Mouse (Mus musculus): ENCODE measurements around the gene Olfm2.

The Olfm2 gene

DNA sequence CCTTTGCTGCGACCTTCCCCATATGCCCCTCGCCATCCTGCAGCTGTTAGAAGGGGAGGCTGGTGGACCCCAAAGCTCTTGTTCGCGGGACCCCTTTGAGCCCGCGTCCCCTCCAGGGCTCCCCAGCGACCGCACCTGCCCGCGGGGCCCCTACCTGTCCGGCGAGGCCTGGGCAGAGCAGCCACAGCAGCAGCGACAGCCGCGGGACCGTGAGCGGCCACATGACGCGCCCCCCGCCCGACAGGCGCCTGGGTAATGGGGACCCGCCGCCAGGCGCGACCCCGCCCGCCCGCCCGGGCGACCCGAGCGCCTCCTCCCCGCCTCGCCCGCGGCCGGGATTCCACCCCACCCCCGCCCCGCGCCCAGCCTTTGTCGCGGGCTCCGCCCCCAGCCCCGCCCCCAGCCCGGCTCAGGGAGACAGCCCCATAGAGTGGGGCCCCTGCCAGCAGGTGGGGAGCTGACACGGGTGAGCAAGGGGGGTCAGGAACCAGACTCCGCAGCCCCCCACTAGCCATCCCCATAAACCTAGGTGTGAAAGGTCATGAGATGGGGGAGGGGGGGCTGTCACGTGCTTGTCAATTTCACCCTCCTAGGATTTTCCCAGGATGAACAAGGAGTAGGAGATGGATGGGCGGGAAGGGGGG lies at the start of gene Olfm2:
Gene Olfm2, minus strand, starts transcription at position 333 of the 644 bp plus-strand sequence.
- DNase-seq (ENCODE audit: low spot score), result no peak

DNA sequence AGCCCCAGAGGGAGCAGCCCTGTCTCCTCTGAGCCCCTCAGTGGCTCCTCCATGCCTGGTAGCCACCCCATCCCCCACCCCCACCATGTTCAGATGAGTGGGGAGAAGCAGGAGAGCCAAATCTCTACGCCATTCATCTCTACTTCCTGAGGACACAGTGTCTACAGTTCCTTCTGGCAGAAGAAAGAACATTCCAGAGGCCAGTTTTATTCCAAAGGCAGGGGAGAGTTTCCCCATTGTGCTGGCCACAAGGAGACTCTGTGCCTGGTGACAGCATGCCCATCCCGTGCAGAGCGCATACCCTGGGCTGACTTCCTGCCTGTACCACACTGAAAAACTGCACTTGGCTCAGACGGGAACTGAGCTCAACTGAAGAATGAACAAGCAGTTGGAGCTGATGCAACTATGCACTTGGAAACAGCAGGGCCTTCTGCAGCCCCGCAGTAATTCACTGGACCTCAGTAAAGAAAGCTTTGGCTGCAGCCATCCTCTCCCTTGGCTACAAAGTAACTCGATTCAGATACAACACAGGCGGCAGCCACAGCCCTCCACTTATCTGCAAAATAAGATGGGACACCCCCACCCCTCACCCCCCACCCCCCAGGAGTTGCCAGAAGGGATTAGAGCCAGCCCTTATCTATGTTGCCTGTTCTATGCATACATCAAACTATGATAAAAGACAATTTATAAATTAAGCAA lies 48.1 kb upstream of the Olfm2 start:
- DNase-seq (ENCODE audit: low spot score), result no peak

DNA sequence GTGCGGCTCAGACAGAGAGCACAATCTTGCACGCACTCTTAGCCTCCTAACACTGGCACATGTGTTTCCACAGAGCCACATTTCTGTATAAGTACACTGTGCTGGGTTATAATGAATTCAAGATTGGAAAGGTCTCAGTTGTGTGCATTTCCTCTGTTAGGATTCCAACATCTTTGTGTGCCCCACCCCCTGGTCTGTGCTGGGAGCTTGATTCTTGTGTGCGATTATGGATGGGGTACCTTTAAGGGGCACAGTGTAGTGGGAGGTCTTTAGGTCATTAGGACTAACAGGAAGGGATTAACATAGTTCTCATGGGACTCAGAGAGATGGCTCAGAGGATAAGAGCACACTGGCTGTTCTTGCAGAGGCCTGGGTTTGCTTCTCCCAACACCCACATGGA lies 44.2 kb upstream of the Olfm2 start:
- DNase-seq (ENCODE audit: low spot score), result no peak

DNA sequence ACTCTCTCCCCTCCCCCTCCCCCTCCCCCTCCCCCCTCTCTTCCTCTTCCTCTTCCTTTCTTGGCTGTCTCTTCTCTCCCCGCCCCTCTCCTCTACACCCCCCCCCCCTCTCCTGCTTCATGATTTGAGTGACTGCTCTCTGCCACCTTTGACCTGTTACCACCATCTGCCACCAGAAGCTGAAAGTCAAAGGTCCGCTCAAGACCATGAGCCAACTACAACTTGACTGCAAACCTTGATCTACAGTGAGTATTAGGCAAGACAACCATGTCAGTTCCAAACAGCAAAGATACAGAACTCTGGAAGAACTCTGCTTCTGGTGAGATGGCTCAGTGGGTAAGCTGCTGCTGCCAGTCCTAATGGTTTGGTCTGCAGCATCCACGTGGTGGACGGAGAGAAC lies 43.5 kb upstream of the Olfm2 start:
- DNase-seq (ENCODE audit: low spot score), result no peak

DNA sequence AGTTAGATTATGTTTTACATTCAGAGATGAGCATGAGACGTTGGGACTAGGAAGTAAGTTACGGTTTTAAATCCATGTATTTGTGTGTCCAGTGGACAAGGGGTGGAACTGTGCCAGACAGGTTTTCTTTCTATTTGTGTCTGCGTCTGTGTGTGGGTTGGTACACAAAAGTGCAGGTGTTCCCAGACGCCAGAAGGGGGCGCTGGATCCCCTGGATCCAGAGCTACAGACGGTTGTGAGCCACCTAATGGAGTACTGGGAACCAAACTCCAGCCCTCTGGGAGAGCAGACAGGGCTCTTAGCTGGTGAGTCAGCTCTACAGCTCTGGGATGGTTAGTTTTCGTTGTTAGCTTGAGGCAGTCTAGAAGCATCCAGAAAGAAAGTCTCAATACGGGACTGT lies 41.8 kb upstream of the Olfm2 start:
- no peak for DNase-seq (ENCODE audit: low spot score)

DNA sequence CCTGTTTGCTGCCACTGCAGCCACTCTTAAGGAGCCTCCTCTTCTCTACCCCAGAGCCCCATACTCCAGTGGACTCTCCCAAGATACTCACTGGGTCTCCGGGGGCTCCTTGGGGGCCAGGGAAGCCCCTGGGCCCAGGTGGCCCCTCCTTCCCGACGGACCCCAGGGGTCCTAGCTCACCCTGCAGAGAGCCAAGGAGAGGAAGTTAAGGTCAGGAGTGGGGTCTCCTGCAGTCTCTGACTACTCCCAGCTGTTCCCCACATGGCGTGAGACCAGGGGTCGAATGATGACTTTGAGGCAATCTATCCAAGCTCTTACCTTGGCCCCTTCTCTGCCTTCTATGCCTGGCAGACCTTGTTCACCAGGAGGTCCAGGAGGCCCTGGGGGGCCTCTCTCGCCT lies 38.9 kb upstream of the Olfm2 start:
- DNase-seq (ENCODE audit: low spot score), result no peak

DNA sequence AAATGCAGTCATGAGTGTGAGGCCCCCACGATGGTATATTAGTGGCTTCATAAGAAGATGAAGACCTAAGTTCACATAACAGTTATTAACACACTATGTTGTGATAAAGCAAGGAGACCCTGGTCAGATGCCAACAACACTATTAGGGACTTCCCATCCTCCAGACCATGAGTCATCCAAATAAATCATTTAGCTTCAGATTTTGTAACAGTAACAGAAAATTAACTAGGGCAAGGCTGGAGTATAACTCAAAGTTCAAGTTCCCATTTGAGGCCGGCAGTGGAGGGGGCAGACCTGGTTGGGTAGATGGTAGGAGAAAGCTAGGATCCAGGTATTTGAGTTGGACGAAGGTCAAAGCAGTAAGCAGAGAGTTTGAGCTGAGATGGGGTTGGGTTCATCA lies 35.1 kb upstream of the Olfm2 start:
- no peak for DNase-seq (ENCODE audit: low spot score)

DNA sequence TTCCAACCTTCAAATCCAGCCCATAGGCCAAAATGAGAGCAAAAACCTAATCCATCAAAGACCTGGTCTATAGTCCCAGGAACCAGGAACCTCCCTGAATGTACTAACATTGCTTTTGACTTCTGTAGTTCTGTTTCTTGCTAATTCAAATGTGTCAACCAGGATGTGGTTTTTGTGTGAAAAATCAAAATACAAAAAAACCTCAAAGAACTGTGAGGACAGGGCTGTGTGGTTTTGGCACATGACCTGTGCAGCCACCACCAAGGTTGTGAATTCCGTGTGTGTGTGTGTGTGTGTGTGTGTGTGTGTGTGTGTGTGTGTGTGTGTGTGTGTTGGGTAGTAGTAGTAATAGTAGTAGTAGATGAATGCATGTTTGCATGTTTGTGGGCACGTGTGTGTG lies 19.1 kb upstream of the Olfm2 start:
- no peak for DNase-seq (ENCODE audit: low spot score)

DNA sequence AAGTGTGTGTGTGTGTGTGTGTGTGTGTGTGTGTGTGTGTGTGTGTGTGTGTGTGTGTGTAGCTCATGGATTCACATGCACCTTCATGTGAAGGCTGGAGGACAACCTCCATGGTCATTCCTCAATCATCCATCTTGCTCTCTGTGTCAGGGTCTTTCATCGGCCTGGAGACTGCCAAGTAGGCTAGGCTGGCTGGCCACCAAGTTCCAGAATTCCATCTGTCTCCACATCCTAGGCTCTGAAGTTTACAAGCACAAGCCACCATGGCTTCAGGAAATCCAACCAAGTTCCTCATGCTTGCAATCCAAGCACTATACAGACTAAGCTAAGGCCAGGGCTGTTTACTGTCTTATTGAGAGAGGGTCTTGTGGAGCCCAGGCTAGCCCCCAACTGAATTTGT lies 16.9 kb upstream of the Olfm2 start:
- no peak for DNase-seq (ENCODE audit: low spot score)

DNA sequence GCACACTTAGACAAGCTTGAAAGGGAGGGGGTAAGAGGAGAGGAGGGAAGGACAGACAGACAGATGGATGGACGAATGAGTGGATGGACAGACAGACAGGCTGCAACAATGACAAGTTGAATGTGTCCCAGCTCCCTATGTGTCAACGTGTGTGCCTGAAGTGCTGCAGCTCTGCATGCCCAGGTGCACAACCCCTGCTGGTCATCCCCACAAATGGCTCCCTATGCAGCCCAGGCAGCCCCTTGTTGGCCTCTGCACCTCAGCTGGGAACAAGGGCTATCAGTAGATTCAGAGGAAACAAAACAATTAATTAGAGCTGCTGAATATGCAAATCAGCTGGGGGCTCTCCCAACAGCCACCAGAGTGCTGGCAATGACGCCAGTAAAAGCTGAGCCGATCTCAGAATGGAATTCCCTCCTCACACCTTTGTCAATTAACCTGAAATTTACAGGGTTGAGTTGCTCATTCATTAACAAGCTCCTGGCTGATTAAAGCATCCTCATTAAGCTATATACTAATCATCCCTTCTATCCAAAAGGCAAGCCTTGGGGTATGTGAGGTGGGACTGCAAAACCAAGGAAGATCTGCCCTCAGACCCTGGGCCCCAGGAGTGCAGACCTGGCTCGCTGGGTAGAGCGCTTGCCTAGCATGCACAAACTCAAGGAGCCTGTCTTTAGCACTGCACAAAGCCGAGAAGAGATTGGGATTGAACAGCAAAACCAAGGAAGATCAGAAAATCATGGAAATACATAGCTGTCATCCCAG lies 16.2 kb upstream of the Olfm2 start:
- DNase-seq (ENCODE audit: low spot score), result no peak

DNA sequence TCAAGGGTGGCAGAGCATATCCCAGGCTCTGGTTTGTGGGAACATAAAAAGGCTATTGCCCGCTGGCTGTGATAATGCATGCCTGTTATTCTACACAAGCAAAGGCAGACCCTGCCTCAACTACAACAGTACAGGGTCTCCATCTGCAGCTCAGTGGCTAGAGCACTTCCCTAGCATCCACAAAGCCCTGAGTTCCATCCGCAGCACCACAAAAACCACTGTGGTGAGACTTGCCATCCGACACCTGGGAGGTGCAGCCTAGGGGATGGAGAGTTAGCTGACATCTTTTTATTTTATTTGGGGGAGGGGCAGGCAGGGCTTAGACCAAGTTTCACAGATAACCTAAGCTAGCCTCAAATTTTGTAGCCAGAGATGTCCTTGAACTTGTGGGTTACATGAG lies 15.2 kb upstream of the Olfm2 start:
- no peak for DNase-seq (ENCODE audit: low spot score)

DNA sequence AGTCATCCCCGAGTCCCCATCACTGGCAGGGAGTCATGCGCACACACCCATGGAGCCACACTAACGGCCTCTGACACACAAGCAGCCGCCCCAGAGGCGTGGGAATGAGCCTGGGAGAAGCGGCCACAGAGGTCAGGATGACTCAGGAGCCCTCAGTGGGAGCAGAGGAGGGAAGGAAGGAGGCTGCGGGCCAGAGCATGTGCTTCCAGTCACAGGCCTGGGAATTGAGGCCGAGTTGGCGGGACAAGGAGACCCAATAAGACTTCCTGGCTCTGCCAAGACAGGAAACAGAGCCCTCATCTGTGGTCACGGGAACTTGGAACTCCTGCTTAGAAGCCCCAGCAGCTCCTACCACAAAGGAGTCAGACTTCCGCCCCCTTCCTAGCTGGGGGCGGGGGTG lies 14.7 kb upstream of the Olfm2 start:
- no peak for DNase-seq (ENCODE audit: low spot score)

DNA sequence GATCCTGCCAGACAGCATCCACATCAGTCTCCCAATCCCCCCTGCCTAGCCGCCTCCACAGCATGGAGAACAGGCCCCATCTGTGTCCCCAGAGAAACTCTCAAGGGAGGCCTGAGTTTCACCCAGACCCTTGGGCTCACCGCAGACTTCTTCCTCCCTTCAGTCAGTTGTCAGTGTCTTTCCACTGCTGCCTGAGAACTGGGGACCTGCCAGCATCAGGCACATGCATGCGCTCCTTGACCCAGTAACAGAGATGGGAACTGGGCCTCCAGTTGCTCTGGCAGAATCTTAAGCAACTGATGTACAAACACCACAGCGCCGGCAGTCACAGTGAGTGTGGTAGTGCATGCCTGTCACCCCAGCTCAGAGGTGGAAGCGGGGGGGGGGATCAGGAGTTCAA lies 12.7 kb upstream of the Olfm2 start:
- DNase-seq (ENCODE audit: low spot score), result no peak

DNA sequence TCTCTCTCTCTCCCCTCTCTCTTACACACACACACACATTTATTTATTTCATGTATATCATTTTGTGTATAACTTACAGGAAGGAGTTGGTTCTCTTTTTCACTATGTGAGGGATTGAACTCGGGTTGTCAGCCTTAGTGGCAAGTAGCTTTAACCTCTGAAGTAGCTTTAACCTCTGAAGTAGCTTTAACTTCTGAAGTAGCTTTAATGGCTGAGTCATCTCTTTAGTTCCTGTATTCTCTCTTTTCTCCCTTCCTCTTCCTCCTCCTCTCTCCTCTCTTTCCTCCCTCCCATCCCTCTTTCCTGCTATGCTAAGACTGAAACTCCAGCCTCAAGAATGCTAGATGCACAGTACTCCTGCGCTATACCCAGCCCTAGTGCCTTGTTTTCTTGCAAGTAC lies 12.1 kb upstream of the Olfm2 start:
- DNase-seq (ENCODE audit: low spot score), result no peak

DNA sequence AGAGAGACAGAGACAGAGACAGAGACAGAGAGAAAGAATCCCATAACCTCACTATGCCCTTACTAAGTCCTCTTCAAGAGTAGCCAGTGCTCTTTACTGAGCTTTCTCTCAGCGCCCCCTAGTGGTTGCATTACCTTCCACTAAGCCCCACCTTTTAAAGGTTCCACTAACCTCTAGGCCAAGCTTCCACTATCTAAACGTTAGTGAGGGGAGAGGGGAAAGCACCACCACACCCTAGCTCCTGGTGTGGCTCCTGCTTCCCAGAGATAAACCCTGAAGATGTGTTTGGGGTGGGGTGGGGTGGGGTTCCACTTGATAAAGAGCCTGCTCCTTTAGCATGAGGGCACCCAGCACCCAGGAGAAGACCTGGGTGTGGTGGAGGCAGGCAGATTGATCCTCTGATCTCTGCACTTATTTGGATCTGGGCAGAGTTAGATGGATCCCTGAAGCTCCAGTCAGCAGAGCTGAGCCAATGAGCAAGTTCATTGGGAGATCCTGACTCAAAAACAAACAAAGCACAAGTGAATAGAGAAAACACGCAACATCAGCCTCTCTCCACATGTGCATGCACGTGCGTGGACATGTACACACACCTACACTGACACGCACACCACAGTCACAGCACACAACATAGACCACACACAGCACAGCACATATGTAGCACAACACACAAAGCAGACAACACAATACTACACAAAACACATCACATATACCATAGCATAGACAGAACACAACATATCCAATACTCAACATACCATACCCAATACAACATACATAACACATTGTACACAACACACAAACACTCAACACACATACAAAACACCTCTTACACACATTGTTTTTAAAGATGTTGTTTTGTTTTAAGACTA lies 11.2 kb upstream of the Olfm2 start:
- DNase-seq (ENCODE audit: low spot score), result peak; percentile 93

DNA sequence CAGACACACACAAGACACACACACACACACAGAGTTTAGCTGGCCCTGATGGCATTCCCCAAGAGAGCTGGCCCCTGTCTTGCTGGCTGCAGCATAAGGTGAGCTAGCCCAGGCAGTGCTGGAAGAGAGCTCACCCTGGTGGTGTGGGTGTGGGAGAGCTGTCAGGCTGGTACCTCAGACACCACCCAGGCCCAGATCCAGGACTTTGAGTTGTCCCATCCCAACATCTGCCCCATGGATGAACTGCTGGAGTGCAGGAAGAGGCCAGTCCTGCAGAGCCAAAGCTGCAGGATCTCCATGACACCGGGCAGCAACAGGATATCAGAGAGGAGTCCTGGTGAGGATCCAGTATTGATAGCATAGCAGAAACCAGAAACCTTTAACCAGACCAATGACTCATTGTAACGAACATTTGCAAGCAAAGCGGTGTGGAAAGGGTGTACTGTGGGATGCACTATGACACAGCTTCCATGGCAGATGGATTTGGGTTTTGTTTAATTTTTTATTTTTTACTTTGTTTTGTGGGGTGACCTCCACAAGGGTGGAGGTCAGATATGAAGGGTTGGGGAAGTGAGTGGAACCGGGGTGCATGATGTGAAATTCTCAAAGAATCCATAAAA lies 10.0 kb upstream of the Olfm2 start:
- no peak for DNase-seq (ENCODE audit: low spot score)

DNA sequence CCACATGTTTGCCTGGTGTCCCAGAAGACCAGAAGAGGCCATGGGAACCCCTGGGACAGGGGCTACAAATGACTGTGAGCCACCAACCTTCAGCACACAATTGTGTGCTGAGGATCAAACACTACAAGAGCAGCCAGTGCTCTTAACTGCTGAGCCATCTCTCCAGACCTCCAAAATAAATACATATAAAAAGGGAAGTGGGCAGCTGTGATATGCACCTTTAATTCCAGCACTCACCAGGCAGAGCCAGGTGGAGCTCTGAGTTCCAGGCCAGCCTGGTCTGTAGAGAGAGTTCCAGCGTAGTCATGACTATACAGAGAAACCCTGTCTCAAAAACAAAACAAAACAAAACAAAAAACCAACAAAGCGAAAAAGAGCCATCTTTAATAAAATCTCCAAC lies 8.2 kb upstream of the Olfm2 start:
- no peak for DNase-seq (ENCODE audit: low spot score)

DNA sequence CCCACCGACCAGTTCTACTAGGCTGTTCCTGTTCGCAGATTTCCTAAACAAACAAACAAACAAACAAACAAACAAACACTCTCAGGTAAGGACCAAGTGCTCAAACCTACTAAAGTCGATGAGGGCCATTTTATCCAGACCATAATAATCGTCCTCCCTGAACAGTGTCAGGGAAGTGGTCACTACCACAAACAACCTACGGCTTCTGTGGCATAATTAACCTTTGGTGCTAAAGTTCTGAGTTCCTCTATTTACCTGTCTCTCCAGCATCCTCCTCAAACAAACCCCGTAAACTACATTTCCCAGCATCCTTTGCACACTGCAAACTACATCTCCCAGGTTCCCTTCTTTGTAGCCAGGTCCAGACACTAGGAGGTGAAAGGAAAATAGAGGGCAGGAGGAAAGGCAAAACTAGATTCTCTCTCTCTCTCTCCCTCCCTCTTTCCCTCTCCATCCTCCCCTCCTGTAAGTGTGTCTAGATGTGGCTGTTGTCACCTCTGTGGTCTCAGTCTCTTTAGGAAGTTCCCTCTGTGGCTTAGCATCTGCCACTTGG lies 5.4 kb upstream of the Olfm2 start:
- DNase-seq (ENCODE audit: low spot score), result no peak

DNA sequence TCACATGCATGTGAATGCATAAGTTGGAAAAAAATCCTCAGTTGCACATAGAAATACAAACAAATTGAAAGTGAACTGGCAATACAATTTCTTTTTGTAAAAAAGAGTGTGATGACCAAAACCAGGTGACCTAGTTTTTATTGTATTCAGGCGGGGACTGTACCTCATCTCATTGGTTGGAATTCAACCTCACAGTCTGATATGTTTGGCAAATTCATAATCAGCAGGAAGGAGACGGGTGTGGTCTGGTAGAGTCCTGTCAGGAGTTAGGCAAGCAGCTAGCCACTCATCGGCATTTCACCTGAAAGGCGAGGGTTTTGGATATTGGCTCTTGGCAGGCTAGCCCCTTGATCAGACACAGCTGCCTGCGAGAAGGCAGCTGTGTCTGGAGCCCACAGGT lies 3.1 kb upstream of the Olfm2 start:
- no peak for DNase-seq (ENCODE audit: low spot score)

DNA sequence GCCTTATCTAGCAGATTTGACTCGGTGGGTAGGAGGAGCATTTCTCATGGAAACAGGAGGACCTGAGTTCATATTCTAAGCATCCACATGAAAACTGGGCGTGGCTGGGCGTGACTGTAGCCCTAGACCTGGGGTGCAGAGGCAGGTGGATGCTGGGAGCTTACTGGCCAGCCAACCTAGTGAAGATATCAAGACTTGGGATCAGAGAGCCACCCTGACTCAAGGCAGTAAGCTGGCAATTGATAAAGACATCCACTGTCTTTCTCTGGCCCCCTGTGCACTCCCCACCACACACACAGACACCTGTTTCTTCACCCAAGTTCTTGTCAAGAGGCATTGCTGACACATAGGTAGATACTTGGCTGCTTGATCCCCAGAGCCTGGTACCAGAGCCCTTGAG lies 2.4 kb upstream of the Olfm2 start:
- no peak for DNase-seq (ENCODE audit: low spot score)

DNA sequence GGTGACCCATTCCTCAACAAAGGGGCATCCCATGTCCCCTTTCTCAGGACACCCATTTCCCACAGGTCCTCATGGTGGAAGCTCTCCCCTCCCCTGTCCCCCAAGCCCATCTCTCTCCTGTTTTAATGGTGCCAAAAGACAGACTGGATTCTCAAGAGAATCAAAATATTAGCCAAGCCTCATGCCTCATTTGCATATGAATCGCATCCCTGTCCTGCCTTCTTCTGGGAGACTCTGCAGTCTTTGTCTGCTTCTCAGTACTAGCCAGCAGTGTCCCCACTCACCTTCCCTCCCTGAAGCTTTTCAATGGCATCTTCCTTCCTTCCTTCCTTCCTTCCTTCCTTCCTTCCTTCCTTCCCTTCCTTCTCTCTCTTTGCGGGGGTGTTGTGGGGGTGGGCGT lies 1.5 kb upstream of the Olfm2 start:
- DNase-seq (ENCODE audit: low spot score), result no peak

All from c-Kit-positive CD71-positive TER-119-positive erythroid progenitor cells, embryonic 14.5 days (primary cell).